Mouse (Mus musculus): ENCODE measurements around the gene Clec1a. TPM values are rescaled to one million over a fixed set of nuclear protein-coding genes. Genes with fewer than 3 reads are reported as not detected.

Clec1a gene
- polyA plus RNA-seq, 1 experiment from 2014 or later, result 0.37 TPM

DNA sequence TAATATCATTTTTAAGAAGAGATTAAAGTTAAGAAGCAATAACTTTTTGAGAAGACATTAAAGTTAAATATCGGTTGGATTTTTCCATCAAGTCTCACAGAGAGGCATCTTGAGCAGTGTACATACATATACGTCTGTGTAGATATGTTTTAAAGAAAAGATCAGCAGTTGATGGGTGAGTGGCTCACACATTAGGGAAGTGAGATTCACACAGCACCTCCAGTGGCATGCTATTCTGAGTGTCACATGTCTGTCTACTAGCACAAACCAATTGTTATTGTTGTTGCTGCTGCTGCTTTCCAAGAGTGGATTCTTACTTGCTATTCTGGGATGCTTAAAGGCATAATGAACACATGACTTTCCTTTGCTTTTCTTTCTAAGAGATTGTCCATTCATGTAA is 49.4 kb downstream of the Clec1a start:
- H3K36me3 ChIP-seq, result no peaks in the 10 kb centered on the region
- no peak overlapping the region for H3K4me2 ChIP-seq
- no peaks in the 10 kb centered on the region for H3K27me3 ChIP-seq
- ATAC-seq (ENCODE audit: low read depth), result no peak
- H3K4me3 ChIP-seq (replicated peaks), result no peak overlapping the region
- DNase-seq, result no peak
- no peak overlapping the region for H3K27ac ChIP-seq
- H3K9me3 ChIP-seq (replicated peaks), result no peaks in the 10 kb centered on the region
- H3K9ac ChIP-seq, result no peak overlapping the region
- WGBS (ENCODE audit: insufficient replicate concordance), result 60% methylated on average over 2 of the region's 2 CpGs
- H3K4me1 ChIP-seq (replicated peaks), result no peaks in the 10 kb centered on the region

DNA sequence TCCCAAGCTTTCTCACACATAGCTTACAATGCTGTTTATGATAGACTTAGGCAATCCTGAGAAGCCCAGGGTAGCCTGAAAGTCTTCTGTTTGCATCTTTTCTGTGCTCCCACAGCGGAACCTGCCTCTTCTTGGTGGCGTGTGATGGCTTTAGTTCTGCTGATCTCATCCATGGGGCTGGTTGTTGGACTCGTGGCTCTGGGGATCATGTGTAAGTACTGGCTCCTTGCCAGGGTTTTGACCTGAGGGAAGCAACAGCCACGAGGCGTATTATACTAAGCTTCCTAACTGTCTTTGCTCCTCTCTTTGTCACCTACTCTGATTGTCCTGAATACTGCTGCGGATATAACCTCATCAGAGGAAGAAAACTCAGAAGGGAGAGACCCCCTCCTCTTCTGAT is 51.9 kb downstream of the Clec1a start:
- ATAC-seq (ENCODE audit: low read depth) (no peak), DNase-seq (no peak)
- Histone ChIP-seq H3K4me2 (no peak overlapping the region), H3K4me1 (replicated peaks) (no peaks in the 10 kb centered on the region), H3K27ac (0 out of 2 replicates have a peak overlapping the region, but pooled peaks have one; percentile 9), H3K9ac (no peak overlapping the region), H3K9me3 (replicated peaks) (no peaks in the 10 kb centered on the region), H3K36me3 (no peaks in the 10 kb centered on the region), H3K4me3 (replicated peaks) (no peak overlapping the region), H3K27me3 (no peaks in the 10 kb centered on the region)
- 42% methylated on average over 6 of the region's 6 CpGs for WGBS (ENCODE audit: insufficient replicate concordance)

DNA sequence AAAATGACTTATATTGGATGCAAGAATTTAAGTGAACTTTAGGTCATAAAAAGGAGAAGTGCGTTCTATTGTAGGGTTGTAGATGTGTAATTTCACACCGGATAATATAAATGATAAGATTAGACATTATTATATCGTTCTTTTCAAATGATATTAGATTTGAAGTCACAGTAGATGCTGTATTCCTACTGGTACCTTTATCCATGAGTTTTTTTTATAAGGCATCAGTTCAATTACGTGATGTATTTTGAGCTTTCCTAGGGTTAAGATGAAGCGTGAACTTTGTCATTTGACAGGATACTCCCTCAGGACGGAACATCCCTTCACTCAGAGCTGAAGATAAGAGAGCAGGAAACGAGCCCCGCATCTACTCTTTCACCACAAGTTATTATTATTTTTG is 54.8 kb downstream of the Clec1a start, which contains the start of gene Clec1b:
Clec1b (plus strand) TSS at position 301 of the 400 bp plus-strand sequence.
- no peak for DNase-seq
- H3K27ac ChIP-seq, result peak within 1 kb of the TSS; percentile 39; the same call in 1 of the 2 replicates
- no peak for ATAC-seq (ENCODE audit: low read depth)
- no peaks in the 10 kb centered on the region for H3K9me3 ChIP-seq (replicated peaks)
- H3K9ac ChIP-seq, result no peak within 1 kb of the TSS
- no peak within 1 kb of the TSS for H3K4me3 ChIP-seq (replicated peaks)
- H3K27me3 ChIP-seq, result no peaks in the 10 kb centered on the region
- 40% methylated on average over 8 of the region's 8 CpGs for WGBS (ENCODE audit: insufficient replicate concordance)
- no peak within 1 kb of the TSS for H3K4me2 ChIP-seq
- H3K36me3 ChIP-seq, result no peaks in the 10 kb centered on the region
- H3K4me1 ChIP-seq (replicated peaks), result no peaks in the 10 kb centered on the region

GRCm38 (mm10) chr6:129393732-129394131 is 58.1 kb downstream of the Clec1a start:
- Histone ChIP-seq H3K27ac (no peak overlapping the region), H3K4me3 (replicated peaks) (no peak overlapping the region), H3K9ac (no peak overlapping the region), H3K27me3 (no peaks in the 10 kb centered on the region), H3K4me2 (no peak overlapping the region), H3K36me3 (no peaks in the 10 kb centered on the region), H3K4me1 (replicated peaks) (no peaks in the 10 kb centered on the region), H3K9me3 (replicated peaks) (no peaks in the 10 kb centered on the region)
- no peak for ATAC-seq (ENCODE audit: low read depth)
- 57% methylated on average over 6 of the region's 6 CpGs for WGBS (ENCODE audit: insufficient replicate concordance)
- DNase-seq, result no peak

- no peak for ATAC-seq (ENCODE audit: low read depth)
- 11% methylated on average over 2 of the region's 2 CpGs for WGBS (ENCODE audit: insufficient replicate concordance)
- H3K36me3 ChIP-seq, result no peaks in the 10 kb centered on the region
- H3K4me3 ChIP-seq (replicated peaks), result no peak overlapping the region
- no peak overlapping the region for H3K9ac ChIP-seq
- no peaks in the 10 kb centered on the region for H3K9me3 ChIP-seq (replicated peaks)
- no peak overlapping the region for H3K27ac ChIP-seq
- DNase-seq, result no peak
- H3K4me2 ChIP-seq, result no peak overlapping the region
- no peaks in the 10 kb centered on the region for H3K4me1 ChIP-seq (replicated peaks)
- no peaks in the 10 kb centered on the region for H3K27me3 ChIP-seq
These were observed 58.6 kb downstream of the Clec1a start for GRCm38 (mm10) chr6:129393087-129393720.

DNA sequence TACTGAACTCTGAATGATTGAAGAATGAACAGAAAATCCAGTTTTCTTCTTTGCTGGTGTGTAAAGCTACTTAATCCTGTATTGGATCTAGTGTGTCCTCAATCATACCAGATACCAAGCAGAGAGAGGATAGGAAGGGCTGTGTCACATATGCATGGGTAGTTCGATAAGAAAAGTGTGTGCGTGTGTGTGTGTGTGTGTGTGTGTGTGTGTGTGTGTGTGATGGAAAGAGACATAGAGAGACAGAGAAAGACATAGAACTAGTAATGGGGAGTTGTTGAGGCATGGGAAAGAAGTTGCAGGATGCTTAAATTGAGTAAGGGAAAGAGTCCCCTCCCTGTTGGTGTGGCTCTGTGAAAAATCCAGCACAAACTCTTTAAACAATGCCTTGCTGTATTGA is 66.0 kb downstream of the Clec1a start, which contains the start of gene Clec12b:
Clec12b (minus strand) TSS at position 101 of the 400 bp plus-strand sequence.
- Histone ChIP-seq H3K27ac (no peak within 1 kb of the TSS), H3K4me3 (replicated peaks) (no peak within 1 kb of the TSS), H3K9ac (no peak within 1 kb of the TSS), H3K9me3 (replicated peaks) (no peaks in the 10 kb centered on the region), H3K4me1 (replicated peaks) (no peaks in the 10 kb centered on the region), H3K4me2 (no peak within 1 kb of the TSS), H3K36me3 (no peaks in the 10 kb centered on the region), H3K27me3 (no peaks in the 10 kb centered on the region)
- ATAC-seq (ENCODE audit: low read depth), result no peak
- DNase-seq, result no peak
- WGBS (ENCODE audit: insufficient replicate concordance), result 61% methylated on average over 2 of the region's 2 CpGs

- 71% methylated on average over 4 of the region's 4 CpGs for WGBS (ENCODE audit: insufficient replicate concordance)
- H3K4me2 ChIP-seq, result no peak overlapping the region
- H3K27ac ChIP-seq, result no peak overlapping the region
- H3K4me1 ChIP-seq (replicated peaks), result no peaks in the 10 kb centered on the region
- H3K9ac ChIP-seq, result no peak overlapping the region
- H3K9me3 ChIP-seq (replicated peaks), result no peaks in the 10 kb centered on the region
- no peaks in the 10 kb centered on the region for H3K27me3 ChIP-seq
- H3K4me3 ChIP-seq (replicated peaks), result no peak overlapping the region
- H3K36me3 ChIP-seq, result no peaks in the 10 kb centered on the region
- ATAC-seq (ENCODE audit: low read depth) (no peak), DNase-seq (no peak)
These were observed 66.8 kb downstream of the Clec1a start for GRCm38 (mm10) chr6:129385000-129385399.

GRCm38 (mm10) chr6:129383466-129383865 is 68.3 kb downstream of the Clec1a start:
- Histone ChIP-seq H3K4me3 (replicated peaks) (no peak overlapping the region), H3K9me3 (replicated peaks) (no peaks in the 10 kb centered on the region), H3K4me2 (no peak overlapping the region), H3K9ac (no peak overlapping the region), H3K27me3 (no peaks in the 10 kb centered on the region), H3K27ac (no peak overlapping the region), H3K36me3 (no peaks in the 10 kb centered on the region), H3K4me1 (replicated peaks) (no peaks in the 10 kb centered on the region)
- 77% methylated on average over 3 of the region's 3 CpGs for WGBS (ENCODE audit: insufficient replicate concordance)
- ATAC-seq (ENCODE audit: low read depth) (no peak), DNase-seq (no peak)

DNA sequence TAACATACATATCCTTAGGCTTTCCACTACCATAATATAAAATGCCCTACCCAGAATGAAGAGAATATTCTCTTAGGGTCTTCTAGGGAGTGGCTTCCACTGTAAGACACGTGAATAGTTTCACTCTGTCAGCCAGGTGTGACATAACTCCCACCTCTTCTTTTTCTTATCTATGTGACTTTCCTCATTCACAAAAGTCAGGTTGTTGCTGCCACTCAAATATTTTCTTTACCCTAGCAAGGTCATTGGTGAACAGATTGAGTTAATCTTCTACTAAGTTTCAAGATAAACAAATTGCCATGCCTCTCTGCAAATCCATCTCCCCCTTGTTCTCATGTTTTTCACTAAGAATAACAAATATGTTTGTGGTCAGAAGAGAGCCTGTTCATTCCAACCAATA is 70.1 kb downstream of the Clec1a start:
- H3K9ac ChIP-seq, result no peak overlapping the region

GRCm38 (mm10) chr6:129380454-129380853 is 71.3 kb downstream of the Clec1a start:
- Histone ChIP-seq H3K27me3 (no peaks in the 10 kb centered on the region), H3K4me2 (no peak overlapping the region), H3K36me3 (no peaks in the 10 kb centered on the region), H3K4me3 (replicated peaks) (no peak overlapping the region), H3K4me1 (replicated peaks) (no peaks in the 10 kb centered on the region), H3K9ac (no peak overlapping the region), H3K9me3 (replicated peaks) (no peaks in the 10 kb centered on the region), H3K27ac (no peak overlapping the region)
- ATAC-seq (ENCODE audit: low read depth), result no peak
- 62% methylated on average over 4 of the region's 4 CpGs for WGBS (ENCODE audit: insufficient replicate concordance)
- DNase-seq, result no peak

More for the DNA sequence above, 70.1 kb downstream of the Clec1a start:
- no peak for ATAC-seq (ENCODE audit: low read depth)
- Histone ChIP-seq H3K4me2 (no peak overlapping the region), H3K9me3 (replicated peaks) (no peaks in the 10 kb centered on the region), H3K36me3 (no peaks in the 10 kb centered on the region), H3K27ac (no peak overlapping the region), H3K4me1 (replicated peaks) (no peaks in the 10 kb centered on the region), H3K27me3 (no peaks in the 10 kb centered on the region), H3K4me3 (replicated peaks) (no peak overlapping the region)
- no peak for DNase-seq
- 48% methylated on average over 1 of the region's 1 CpGs for WGBS (ENCODE audit: insufficient replicate concordance)

DNA sequence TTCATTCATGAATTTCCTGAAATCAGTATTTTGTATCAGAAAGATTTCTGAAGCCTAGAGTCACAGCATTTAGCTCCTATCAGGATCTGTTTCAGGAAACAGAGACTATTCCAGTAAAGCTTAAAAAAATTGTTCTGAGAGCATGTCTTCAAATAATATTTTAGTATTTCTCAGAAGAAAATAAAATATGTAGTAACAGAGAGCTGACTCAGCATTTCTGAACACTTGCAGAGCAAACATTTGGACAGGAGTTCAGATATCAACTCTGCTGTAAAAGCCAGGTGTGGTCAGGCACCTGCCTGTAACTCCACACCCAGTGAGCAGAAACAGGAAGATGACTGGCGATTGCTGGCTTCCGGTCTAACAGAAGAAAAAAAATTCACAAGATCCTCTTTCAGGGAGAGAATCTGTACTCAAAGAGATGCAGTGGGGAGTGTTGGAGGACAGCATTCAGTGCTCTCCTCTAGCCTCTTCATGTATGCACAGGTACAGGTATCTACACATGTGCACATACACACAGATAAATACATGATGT is 76.8 kb downstream of the Clec1a start:
- H3K9ac ChIP-seq, result no peak overlapping the region
- 22% methylated on average over 2 of the region's 2 CpGs for WGBS (ENCODE audit: insufficient replicate concordance)
- ATAC-seq (ENCODE audit: low read depth) (no peak), DNase-seq (no peak)
- H3K36me3 ChIP-seq, result no peaks in the 10 kb centered on the region
- H3K27me3 ChIP-seq, result no peaks in the 10 kb centered on the region
- H3K9me3 ChIP-seq (replicated peaks), result no peaks in the 10 kb centered on the region
- no peak overlapping the region for H3K27ac ChIP-seq
- H3K4me3 ChIP-seq (replicated peaks), result no peak overlapping the region
- no peaks in the 10 kb centered on the region for H3K4me1 ChIP-seq (replicated peaks)
- H3K4me2 ChIP-seq, result no peak overlapping the region

Data from liver, embryonic 13.5 days (tissue).